Mouse (Mus musculus) bone marrow macrophage, adult 2 months (primary cell): ENCODE data around the gene Nectin4.

Experiments
- CTCF ChIP-seq: IDR thresholded peaks from 2 replicates; pipeline ENCODE4 v1.5.1; 2012; ENCODE audit warnings: low read depth, mild to moderate bottlenecking, low read length, moderate library complexity
- POLR2A ChIP-seq: IDR thresholded peaks from 2 replicates; pipeline ENCODE4 v1.6.1; 2012; ENCODE audit warnings: mild to moderate bottlenecking, low read depth, low read length, borderline replicate concordance

DNA sequence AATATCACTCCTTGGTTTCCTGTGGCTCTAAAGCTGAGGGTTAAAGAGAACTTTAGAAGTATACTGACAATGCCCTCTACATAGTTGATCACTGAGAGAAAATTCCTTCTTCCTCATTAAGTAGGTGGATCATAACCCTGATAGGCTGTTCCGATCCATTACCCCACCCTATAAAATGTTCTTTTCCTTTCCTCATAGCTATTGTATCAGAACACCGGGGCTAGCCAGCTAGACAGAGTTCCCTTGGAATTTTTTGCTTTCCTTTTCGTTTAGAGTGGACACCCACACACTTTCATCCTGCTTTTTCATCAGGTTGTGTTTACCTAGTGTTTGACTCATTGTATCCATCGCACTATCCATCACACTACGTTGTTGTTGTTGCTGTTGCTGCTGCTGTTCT is 54.7 kb downstream of the Nectin4 start:
- TF ChIP-seq CTCF: no peak
- no peak for TF ChIP-seq POLR2A
